Mouse (Mus musculus) naive thymus-derived CD4-positive, alpha-beta T cell, adult 2 months (primary cell): ENCODE data around the gene Phf12.

Source experiments
- DNase-seq: peaks from one replicate; pipeline ENCODE4 v3.0.0-alpha.2; 2011; ENCODE audit warnings: low read depth

The Phf12 gene

DNA sequence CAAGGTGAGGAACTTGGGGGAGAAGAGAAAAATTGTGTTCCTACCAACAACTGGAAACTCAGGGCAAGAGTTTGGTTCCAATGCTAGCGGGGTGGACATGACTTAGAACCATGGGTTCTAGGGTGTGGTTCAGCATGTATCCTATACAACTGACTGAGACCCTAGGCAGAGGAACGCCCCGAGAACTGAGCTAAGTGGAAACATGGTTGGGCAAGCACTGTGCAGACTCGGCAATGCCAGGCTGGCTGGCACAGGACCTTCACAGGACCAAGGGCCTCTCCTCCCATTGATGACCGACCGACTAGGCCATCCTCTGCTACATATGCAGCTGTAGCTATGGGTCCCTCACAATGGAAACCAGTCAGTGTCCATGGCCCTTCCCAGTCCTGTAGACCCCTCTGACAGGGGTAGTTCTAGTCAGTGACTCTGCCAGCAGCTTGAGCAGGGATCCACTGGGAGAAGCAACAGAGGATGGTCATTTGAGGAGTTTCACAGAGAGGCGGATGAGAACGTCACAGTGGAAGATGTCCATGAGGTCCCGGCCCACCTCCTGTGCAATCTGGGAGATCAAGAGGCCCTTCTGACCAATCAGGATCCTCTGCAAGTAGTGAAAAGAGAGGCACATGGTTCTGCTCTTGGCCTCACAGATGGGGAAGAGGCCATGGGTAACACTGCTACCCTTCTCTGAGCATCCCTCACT, 91.2 kb downstream of the Phf12 start:
- no peak for DNase-seq

DNA sequence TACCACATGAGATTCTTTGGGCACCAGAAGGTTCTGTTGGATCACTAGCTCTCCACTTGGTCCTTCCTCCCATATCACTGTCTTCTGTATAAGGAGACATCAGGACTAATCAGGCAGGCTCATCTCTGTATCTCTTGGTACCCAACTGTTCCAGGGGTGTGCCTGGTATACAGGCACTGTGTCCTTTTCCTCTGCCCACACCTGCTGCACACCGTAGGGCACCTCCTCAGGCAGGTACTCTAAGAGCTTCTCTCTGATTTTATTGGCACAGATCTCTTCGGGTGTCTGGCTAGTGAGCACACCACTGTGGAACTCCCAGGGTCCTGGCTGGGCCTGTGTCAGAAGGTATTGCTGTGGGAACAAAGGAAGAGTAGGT, 91.7 kb downstream of the Phf12 start:
- DNase-seq = no peak

DNA sequence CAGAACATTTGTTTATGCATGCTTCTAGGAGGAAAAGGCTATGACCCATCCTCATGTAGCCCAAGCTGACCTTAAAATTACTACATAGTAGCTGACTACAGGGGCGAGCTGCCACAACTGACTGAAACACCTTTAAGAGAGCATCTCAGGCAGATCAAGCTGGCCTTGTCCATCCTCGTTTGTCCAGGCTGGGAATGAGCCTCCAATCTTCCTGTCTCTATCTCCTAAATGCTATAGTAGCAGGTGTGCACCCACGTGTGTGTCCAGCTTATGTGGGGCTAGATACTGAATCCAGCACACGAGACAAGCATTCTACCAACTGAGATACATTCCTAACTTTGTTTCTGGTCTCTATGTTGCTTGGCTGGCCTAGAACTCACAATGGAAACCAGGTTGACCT, 92.1 kb downstream of the Phf12 start:
- no peak for DNase-seq
